Mouse (Mus musculus) lung, embryonic 16.5 days (tissue): ENCODE results near the gene Lrba. TPM values are rescaled to one million over a fixed set of nuclear protein-coding genes. Genes with fewer than 3 reads are reported as not detected.
A peak's percentile ranks its signal among the peaks of the same experiment; 100 is the strongest.

Experiments
- ATAC-seq: fragments of 200-750 bp; cut with Nextera tagmentation; 2 replicates; pipeline ENCODE4 v1.8.0; 2017; ENCODE audit warnings: low read depth, mild to moderate bottlenecking, moderate library complexity
- H3K27ac ChIP-seq: fragments of 300-500 bp; sonication (generic); 2 replicates; pipeline ENCODE4 v1.5.1; 2014; ENCODE audit warnings: mild to moderate bottlenecking, control low read depth, low read length
- H3K27me3 ChIP-seq: fragments of 300-500 bp; sonication (generic); 2 replicates; pipeline ENCODE4 v1.6.1; 2014; ENCODE audit warnings: low read depth, low read length, mixed read lengths; ENCODE audit not compliant: control insufficient read depth, insufficient read depth
- H3K36me3 ChIP-seq: fragments of 300-500 bp; sonication (generic); 2 replicates; pipeline ENCODE4 v1.6.1; 2014; ENCODE audit warnings: low read length; ENCODE audit not compliant: control insufficient read depth, insufficient read depth
- H3K4me1 ChIP-seq: fragments of 300-500 bp; sonication (generic); replicated peaks from 2 replicates; pipeline ENCODE4 v1.6.1; 2014; ENCODE audit warnings: low read length, mixed read lengths; ENCODE audit not compliant: control insufficient read depth, insufficient read depth
- H3K4me2 ChIP-seq: fragments of 300-500 bp; sonication (generic); 2 replicates; pipeline ENCODE4 v1.6.1; 2014; ENCODE audit warnings: low read depth, low read length, control low read depth
- H3K4me3 ChIP-seq: fragments of 300-500 bp; sonication (generic); 2 replicates; pipeline ENCODE4 v1.5.1; 2014; ENCODE audit warnings: mild to moderate bottlenecking, low read length, control low read depth
- H3K9ac ChIP-seq: fragments of 300-500 bp; sonication (generic); 2 replicates; pipeline ENCODE4 v1.6.1; 2014; ENCODE audit warnings: low read length, control low read depth
- H3K9me3 ChIP-seq: fragments of 300-500 bp; sonication (generic); 2 replicates; pipeline ENCODE4 v1.6.1; 2016; ENCODE audit warnings: low read length; ENCODE audit not compliant: control insufficient read depth
- WGBS: fragments of 180-500 bp; shearing (Covaris S2); extraction: QIAGEN DNeasy Blood & Tissue Kit; methylation state at CpG from one replicate; pipeline ENCODE4 v1.1.7; 2014; 5-methylcytosine and 5-hydroxymethylcytosine counted together
- polyA plus RNA-seq: library from polyadenylated mRNA; unstranded; fragments of >200 nt; fragmentation: Nextera tagmentation; extraction: Ambion mirVana; gene quantifications from 2 replicates; pipeline ENCODE4 v1.2.1, GENCODE M21; 2015

Gene Lrba
- polyA plus RNA-seq, 1 experiment from 2014 or later = 3.4 TPM

- no peak overlapping the region for H3K4me2 ChIP-seq
- no peaks in the 10 kb centered on the region for H3K27me3 ChIP-seq
- ATAC-seq = 0 out of 2 replicates have a peak, but pooled peaks have one; percentile 3
- H3K9ac ChIP-seq = no peak overlapping the region
- peaks cover 6% of the 10 kb centered on the region; the same call in 1 of the 2 replicates for H3K4me1 ChIP-seq
- WGBS = 82% methylated on average over 6 of the region's 6 CpGs
- no peaks in the 10 kb centered on the region for H3K9me3 ChIP-seq
- no peaks in the 10 kb centered on the region for H3K36me3 ChIP-seq
- peak overlapping the region; percentile 70 for H3K27ac ChIP-seq
- H3K4me3 ChIP-seq = no peak overlapping the region
These were observed 551.0 kb downstream of the Lrba start for GRCm38 (mm10) chr3:86775444-86775828.

GRCm38 (mm10) chr3:86779704-86780103 lies 555.2 kb downstream of the Lrba start:
- Histone ChIP-seq H3K4me2 (no peak overlapping the region), H3K4me1 (peaks cover 2% of the 10 kb centered on the region), H3K36me3 (no peaks in the 10 kb centered on the region), H3K27me3 (no peaks in the 10 kb centered on the region), H3K27ac (no peak overlapping the region), H3K4me3 (no peak overlapping the region), H3K9ac (no peak overlapping the region), H3K9me3 (no peaks in the 10 kb centered on the region)
- peak; percentile 30; the same call in 1 of the 2 replicates for ATAC-seq
- 58% methylated on average over 4 of the region's 4 CpGs for WGBS

- no peak overlapping the region for H3K4me2 ChIP-seq
- no peaks in the 10 kb centered on the region for H3K9me3 ChIP-seq
- H3K4me3 ChIP-seq = no peak overlapping the region
- no peaks in the 10 kb centered on the region for H3K27me3 ChIP-seq
- H3K9ac ChIP-seq = no peak overlapping the region
- H3K27ac ChIP-seq = no peak overlapping the region
- ATAC-seq = no peak
- 88% methylated on average over 3 of the region's 3 CpGs for WGBS
- no peaks in the 10 kb centered on the region for H3K36me3 ChIP-seq
- peaks cover 32% of the 10 kb centered on the region for H3K4me1 ChIP-seq
These were observed 559.6 kb downstream of the Lrba start for GRCm38 (mm10) chr3:86784051-86784450.

GRCm38 (mm10) chr3:86784930-86785329 lies 560.5 kb downstream of the Lrba start:
- no peaks in the 10 kb centered on the region for H3K36me3 ChIP-seq
- ATAC-seq = no peak

GRCm38 (mm10) chr3:86786280-86786679 lies 561.8 kb downstream of the Lrba start:
- Histone ChIP-seq H3K27me3 (no peaks in the 10 kb centered on the region), H3K4me3 (no peak overlapping the region), H3K9ac (0 out of 2 replicates have a peak overlapping the region, but pooled peaks have one; percentile 5), H3K27ac (peak overlapping the region; percentile 82), H3K4me1 (peaks cover 46% of the 10 kb centered on the region), H3K4me2 (no peak overlapping the region), H3K36me3 (no peaks in the 10 kb centered on the region), H3K9me3 (no peaks in the 10 kb centered on the region)
- 0 out of 2 replicates have a peak, but pooled peaks have one; percentile 3 for ATAC-seq
- WGBS = 57% methylated on average over 12 of the region's 12 CpGs

More at GRCm38 (mm10) chr3:86784930-86785329, 560.5 kb downstream of the Lrba start:
- Histone ChIP-seq H3K9me3 (no peaks in the 10 kb centered on the region), H3K4me2 (no peak overlapping the region), H3K27me3 (no peaks in the 10 kb centered on the region), H3K27ac (no peak overlapping the region), H3K4me3 (no peak overlapping the region), H3K9ac (no peak overlapping the region), H3K4me1 (peaks cover 38% of the 10 kb centered on the region)
- WGBS = 64% methylated on average over 11 of the region's 11 CpGs

GRCm38 (mm10) chr3:86786845-86787351 lies 562.4 kb downstream of the Lrba start:
- H3K4me3 ChIP-seq = no peak overlapping the region
- H3K36me3 ChIP-seq = no peaks in the 10 kb centered on the region
- H3K4me2 ChIP-seq = no peak overlapping the region
- H3K27me3 ChIP-seq = no peaks in the 10 kb centered on the region
- H3K27ac ChIP-seq = peak overlapping the region; percentile 82
- no peaks in the 10 kb centered on the region for H3K9me3 ChIP-seq
- peaks cover 46% of the 10 kb centered on the region for H3K4me1 ChIP-seq
- H3K9ac ChIP-seq = no peak overlapping the region; the same call in 1 of the 2 replicates
- peak; percentile 86 for ATAC-seq
- WGBS = 19% methylated on average over 11 of the region's 11 CpGs

- H3K4me1 ChIP-seq = peaks cover 46% of the 10 kb centered on the region
- WGBS = 71% methylated on average over 10 of the region's 10 CpGs
- H3K4me3 ChIP-seq = no peak overlapping the region
- 0 out of 2 replicates have a peak, but pooled peaks have one; percentile 2 for ATAC-seq
- no peak overlapping the region for H3K4me2 ChIP-seq
- no peaks in the 10 kb centered on the region for H3K36me3 ChIP-seq
- H3K27me3 ChIP-seq = no peaks in the 10 kb centered on the region
- peak overlapping the region; percentile 82 for H3K27ac ChIP-seq
- no peaks in the 10 kb centered on the region for H3K9me3 ChIP-seq
- H3K9ac ChIP-seq = no peak overlapping the region; the same call in 1 of the 2 replicates
These were observed 563.1 kb downstream of the Lrba start for GRCm38 (mm10) chr3:86787423-86788123.

GRCm38 (mm10) chr3:86788711-86789110 lies 564.2 kb downstream of the Lrba start:
- Histone ChIP-seq H3K4me1 (peaks cover 50% of the 10 kb centered on the region), H3K4me2 (no peak overlapping the region), H3K4me3 (no peak overlapping the region), H3K9me3 (no peaks in the 10 kb centered on the region), H3K27me3 (no peaks in the 10 kb centered on the region), H3K36me3 (no peaks in the 10 kb centered on the region), H3K9ac (no peak overlapping the region), H3K27ac (peak overlapping the region; percentile 23; the same call in 1 of the 2 replicates)
- ATAC-seq = no peak
- 35% methylated on average over 6 of the region's 6 CpGs for WGBS

GRCm38 (mm10) chr3:86789752-86790151 lies 565.3 kb downstream of the Lrba start:
- Histone ChIP-seq H3K27ac (peak overlapping the region; percentile 63), H3K4me2 (no peak overlapping the region), H3K9me3 (no peaks in the 10 kb centered on the region), H3K27me3 (no peaks in the 10 kb centered on the region), H3K9ac (no peak overlapping the region), H3K4me1 (peaks cover 53% of the 10 kb centered on the region), H3K36me3 (no peaks in the 10 kb centered on the region), H3K4me3 (no peak overlapping the region)
- ATAC-seq = no peak
- 75% methylated on average over 5 of the region's 5 CpGs for WGBS
